In genomic region chr5:74974726-74975411, GRCm38 (mm10) we compare ENCODE assay signal across 8 mouse cellular contexts.
A peak's percentile ranks its signal among the peaks of the same experiment; 100 is the strongest.
DNase-seq lines count a peak whose midpoint lies in the region; ATAC-seq lines count a peak whose summit lies in the region.

No protein-coding gene starts in this region.

- H3K36me3 ChIP-seq in liver, embryonic 12.5 days: no peaks in the 10 kb centered on the region
- no peaks in the 10 kb centered on the region for H3K36me3 ChIP-seq in heart, embryonic 12.5 days

- DNase-seq in liver: peak; percentile 47
- peak; percentile 94 for DNase-seq in adrenal gland, postnatal 25 days
- peak; percentile 88 for DNase-seq in kidney, postnatal 14 days
- peak; percentile 84 for DNase-seq in lung, postnatal 14 days
- peak; percentile 44 for DNase-seq in urinary bladder, postnatal 10 days (ENCODE audit: low spot score)
- no peak for DNase-seq in thymus, postnatal 10 days (ENCODE audit: low spot score in 2 of 2)

- no peak overlapping the region for H3K4me2 ChIP-seq in liver, embryonic 12.5 days
- no peak overlapping the region for H3K4me2 ChIP-seq in heart, embryonic 12.5 days

- no peaks in the 10 kb centered on the region; the same call in 1 of the 2 replicates for H3K27me3 ChIP-seq in liver, embryonic 12.5 days (replicated peaks)
- H3K27me3 ChIP-seq in heart, embryonic 12.5 days (replicated peaks): no peaks in the 10 kb centered on the region

- ATAC-seq in liver, embryonic 12.5 days: no peak
- ATAC-seq in heart, embryonic 12.5 days (ENCODE audit: insufficient number of reproducible peaks, low FRiP score): peak; percentile 64

- H3K4me3 ChIP-seq in liver, embryonic 12.5 days: no peak overlapping the region
- no peak overlapping the region for H3K4me3 ChIP-seq in heart, embryonic 12.5 days

- H3K9me3 ChIP-seq in liver, embryonic 12.5 days (replicated peaks): no peaks in the 10 kb centered on the region
- H3K9me3 ChIP-seq in heart, embryonic 12.5 days (replicated peaks): no peaks in the 10 kb centered on the region; the same call in 1 of the 2 replicates

- no peak overlapping the region for H3K9ac ChIP-seq in liver, embryonic 12.5 days
- H3K9ac ChIP-seq in heart, embryonic 12.5 days: no peak overlapping the region

- peaks cover 14% of the 10 kb centered on the region; the same call in 1 of the 2 replicates for H3K4me1 ChIP-seq in liver, embryonic 12.5 days
- H3K4me1 ChIP-seq in heart, embryonic 12.5 days (replicated peaks): peaks cover 24% of the 10 kb centered on the region

- WGBS in liver, embryonic 12.5 days (ENCODE audit: insufficient replicate concordance): 55% methylated on average over 12 of the region's 12 CpGs
- WGBS in heart, embryonic 12.5 days: 36% methylated on average over 12 of the region's 12 CpGs

- H3K27ac ChIP-seq in liver, embryonic 12.5 days: no peak overlapping the region
- H3K27ac ChIP-seq in heart, embryonic 12.5 days (ENCODE audit: poor library complexity, severe bottlenecking): peak overlapping the region; percentile 60

Comparison
In these comparisons a context has a peak if more than half of its experiments do, and no peak if none do; other contexts are left out.
1. DNase-seq: peak in liver (single experiment), adrenal gland, postnatal 25 days (single experiment), kidney, postnatal 14 days (single experiment), lung, postnatal 14 days (single experiment) and urinary bladder, postnatal 10 days (single experiment); none in thymus, postnatal 10 days (0 of 2).